Mouse (Mus musculus): ENCODE data around the gene Srrm3. TPM values are rescaled to one million over a fixed set of nuclear protein-coding genes. Genes with fewer than 3 reads are reported as not detected.

Gene Srrm3
- polyA plus RNA-seq, 2 experiments: 0.01 TPM; not detected in 1

DNA sequence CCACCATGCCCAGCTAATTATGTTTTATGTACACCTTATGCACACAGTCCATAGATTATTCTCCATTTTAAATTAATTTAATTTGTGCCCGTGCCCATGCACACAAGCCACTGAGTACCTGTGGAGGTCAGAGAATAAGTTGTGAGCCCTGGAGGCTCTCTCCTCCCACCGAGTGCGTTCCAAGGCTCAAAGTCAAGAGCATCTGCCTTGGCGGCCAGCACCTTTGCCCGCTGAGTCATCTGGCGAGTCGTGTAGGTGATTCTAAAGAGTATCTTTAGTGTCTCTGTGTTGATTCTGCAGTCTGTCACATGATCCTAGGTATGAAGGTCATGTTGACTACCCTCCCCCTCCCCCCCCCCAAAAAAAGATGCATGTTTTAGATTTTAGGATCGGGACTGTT lies 22.7 kb downstream of the Srrm3 start:
- no peaks in the 10 kb centered on the region for H3K9me3 ChIP-seq (ENCODE audit: control insufficient read depth, low read length)
- no peak overlapping the region for H3K4me3 ChIP-seq (ENCODE audit: insufficient read depth in 1 of 2, low read depth in 2 of 2, low read length in 2 of 2)
- H3K36me3 ChIP-seq (replicated peaks; ENCODE audit: control insufficient read depth, insufficient read depth, low read depth): no peaks in the 10 kb centered on the region
- no peaks in the 10 kb centered on the region for H3K4me1 ChIP-seq (replicated peaks; ENCODE audit: control insufficient read depth in 2 of 2, insufficient read depth in 2 of 2, low read length in 1 of 2)
- H3K27ac ChIP-seq: no peak overlapping the region
- ATAC-seq (ENCODE audit: insufficient read depth): no peak
- WGBS (ENCODE audit: insufficient replicate concordance): 64% methylated on average over 8 of the region's 8 CpGs
- no peak overlapping the region for H3K4me2 ChIP-seq (ENCODE audit: low read depth)
- peaks cover 3% of the 10 kb centered on the region; the same call in 1 of the 2 replicates for H3K27me3 ChIP-seq (ENCODE audit: control insufficient read depth, insufficient read depth, low read length)
- TF ChIP-seq CTCF (IDR thresholded peaks at IDR 0.05; ENCODE audit: low read depth) (no peak), EP300 (IDR thresholded peaks at IDR 0.05; ENCODE audit: low read depth) (no peak)
- H3K9ac ChIP-seq (replicated peaks): no peak overlapping the region
- DNase-seq (ENCODE audit: low read depth in 3 of 3, low spot score in 3 of 3): no peak

DNA sequence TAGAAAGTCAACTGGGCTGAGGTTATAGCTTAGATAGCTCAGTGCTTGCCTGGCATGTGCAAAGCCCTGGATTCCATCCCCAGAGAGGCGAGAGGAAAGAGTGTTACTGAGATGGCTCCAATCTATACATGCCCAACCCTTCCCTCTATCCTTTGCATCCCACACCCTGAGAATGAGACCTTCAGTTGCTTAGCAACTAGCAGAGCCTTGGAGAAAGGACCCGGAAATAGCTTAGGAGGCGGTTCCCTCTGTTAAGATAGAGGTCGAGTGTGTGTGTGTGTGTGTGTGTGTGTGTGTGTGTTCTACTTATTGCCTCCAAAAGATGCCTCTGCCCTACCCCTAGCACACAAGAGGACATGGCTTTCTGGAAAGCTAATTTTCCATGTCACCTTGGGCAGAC lies 26.0 kb downstream of the Srrm3 start:
- Histone ChIP-seq H3K4me2 (ENCODE audit: low read depth) (no peak overlapping the region), H3K27me3 (ENCODE audit: control insufficient read depth, insufficient read depth, low read length) (peaks cover 9% of the 10 kb centered on the region), H3K27ac (no peak overlapping the region), H3K9ac (replicated peaks) (no peak overlapping the region), H3K4me1 (replicated peaks; ENCODE audit: control insufficient read depth in 2 of 2, insufficient read depth in 2 of 2, low read length in 1 of 2) (no peaks in the 10 kb centered on the region; a peak in 1 of 4 replicates), H3K9me3 (ENCODE audit: control insufficient read depth, low read length) (no peaks in the 10 kb centered on the region), H3K4me3 (ENCODE audit: insufficient read depth in 1 of 2, low read depth in 2 of 2, low read length in 2 of 2) (no peak overlapping the region), H3K36me3 (replicated peaks; ENCODE audit: control insufficient read depth, insufficient read depth, low read depth) (no peaks in the 10 kb centered on the region)
- TF ChIP-seq EP300 (IDR thresholded peaks at IDR 0.05; ENCODE audit: low read depth) (no peak), CTCF (IDR thresholded peaks at IDR 0.05; ENCODE audit: low read depth) (no peak)
- 27% methylated on average over 4 of the region's 4 CpGs for WGBS (ENCODE audit: insufficient replicate concordance)
- no peak for ATAC-seq (ENCODE audit: insufficient read depth)
- DNase-seq (ENCODE audit: low read depth in 3 of 3, low spot score in 3 of 3): no peak

DNA sequence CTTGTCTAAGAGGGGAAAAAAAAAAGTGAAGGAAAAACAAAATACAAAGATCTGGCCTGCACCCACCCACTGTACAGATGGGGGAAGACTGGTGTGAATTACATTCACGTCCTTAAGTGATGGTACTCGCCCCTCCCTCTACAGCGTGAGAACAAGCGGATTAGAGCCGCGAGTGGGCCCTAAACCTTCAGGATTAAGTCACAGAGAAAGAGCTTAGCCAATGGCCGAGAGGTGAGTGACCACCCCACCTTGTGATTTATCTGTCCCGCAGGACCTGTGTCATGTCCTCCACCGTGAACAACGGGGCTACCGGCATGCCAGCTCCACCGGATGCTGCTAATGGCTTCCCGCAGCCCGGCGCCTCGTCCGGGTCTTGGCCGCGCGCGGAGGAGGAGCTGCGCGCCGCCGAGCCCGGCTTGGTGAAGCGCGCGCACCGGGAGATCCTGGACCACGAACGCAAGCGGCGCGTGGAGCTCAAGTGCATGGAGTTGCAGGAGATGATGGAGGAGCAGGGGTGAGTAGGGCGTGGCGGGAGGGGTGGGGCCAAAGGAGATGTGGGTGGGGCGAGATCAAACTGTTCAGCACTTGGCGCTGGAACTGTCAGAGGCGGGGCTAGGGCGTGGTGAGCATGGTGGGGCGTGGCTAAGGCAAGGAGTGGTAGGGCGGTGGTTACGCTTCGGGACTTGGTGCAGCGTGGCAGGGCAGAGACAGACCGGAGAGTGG lies 28.2 kb downstream of the Srrm3 start:
- Histone ChIP-seq H3K4me3 (ENCODE audit: insufficient read depth in 1 of 2, low read depth in 2 of 2, low read length in 2 of 2) (peak overlapping the region in 1 of 2 experiments; percentile 12; a peak in 1 of 4 replicates), H3K9me3 (ENCODE audit: control insufficient read depth, low read length) (no peaks in the 10 kb centered on the region), H3K36me3 (replicated peaks; ENCODE audit: control insufficient read depth, insufficient read depth, low read depth) (no peaks in the 10 kb centered on the region), H3K27me3 (ENCODE audit: control insufficient read depth, insufficient read depth, low read length) (peaks cover 9% of the 10 kb centered on the region), H3K4me1 (replicated peaks; ENCODE audit: control insufficient read depth in 2 of 2, insufficient read depth in 2 of 2, low read length in 1 of 2) (no peaks in the 10 kb centered on the region; a peak in 1 of 4 replicates), H3K4me2 (ENCODE audit: low read depth) (peak overlapping the region; percentile 54), H3K9ac (replicated peaks) (no peak overlapping the region), H3K27ac (no peak overlapping the region)
- TF ChIP-seq EP300 (IDR thresholded peaks at IDR 0.05; ENCODE audit: low read depth) (no peak), CTCF (IDR thresholded peaks at IDR 0.05; ENCODE audit: low read depth) (no peak)
- 2% methylated on average over 47 of the region's 47 CpGs for WGBS (ENCODE audit: insufficient replicate concordance)
- DNase-seq (ENCODE audit: low read depth in 3 of 3, low spot score in 3 of 3): peak; percentile 55 to 65 (median 62)
- peak; percentile 83 for ATAC-seq (ENCODE audit: insufficient read depth)

DNA sequence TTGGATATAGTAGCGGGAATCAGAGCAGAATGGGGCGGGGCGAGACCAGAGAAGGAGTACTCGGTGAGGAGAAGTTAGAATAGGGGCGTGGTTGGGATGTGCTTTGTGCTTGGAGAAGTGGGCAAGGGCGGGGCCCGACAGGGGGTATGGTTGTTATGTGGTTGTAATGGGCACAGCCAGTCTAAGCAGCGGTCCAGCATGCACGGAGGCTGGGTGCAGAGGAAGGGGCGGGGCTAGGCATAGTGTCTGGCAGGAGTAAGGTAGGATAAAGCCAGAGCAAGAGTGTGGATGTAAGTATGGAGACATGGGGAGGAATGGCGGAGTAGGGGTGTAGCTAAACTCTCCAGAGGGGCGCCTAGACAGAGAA lies 28.8 kb downstream of the Srrm3 start:
- ATAC-seq (ENCODE audit: insufficient read depth) (peak; percentile 51; the same call in 1 of the 2 replicates), DNase-seq (ENCODE audit: low read depth in 3 of 3, low spot score in 3 of 3) (no peak)
- H3K27me3 ChIP-seq (ENCODE audit: control insufficient read depth, insufficient read depth, low read length): peaks cover 9% of the 10 kb centered on the region
- H3K36me3 ChIP-seq (replicated peaks; ENCODE audit: control insufficient read depth, insufficient read depth, low read depth): no peaks in the 10 kb centered on the region
- no peaks in the 10 kb centered on the region for H3K9me3 ChIP-seq (ENCODE audit: control insufficient read depth, low read length)
- H3K9ac ChIP-seq (replicated peaks): no peak overlapping the region
- H3K4me3 ChIP-seq (ENCODE audit: insufficient read depth in 1 of 2, low read depth in 2 of 2, low read length in 2 of 2): no peak overlapping the region
- no peaks in the 10 kb centered on the region; a peak in 1 of 4 replicates for H3K4me1 ChIP-seq (replicated peaks; ENCODE audit: control insufficient read depth in 2 of 2, insufficient read depth in 2 of 2, low read length in 1 of 2)
- H3K4me2 ChIP-seq (ENCODE audit: low read depth): peak overlapping the region; percentile 54
- TF ChIP-seq CTCF (IDR thresholded peaks at IDR 0.05; ENCODE audit: low read depth) (no peak), EP300 (IDR thresholded peaks at IDR 0.05; ENCODE audit: low read depth) (no peak)
- no peak overlapping the region for H3K27ac ChIP-seq
- WGBS (ENCODE audit: insufficient replicate concordance): 4% methylated on average over 12 of the region's 12 CpGs

DNA sequence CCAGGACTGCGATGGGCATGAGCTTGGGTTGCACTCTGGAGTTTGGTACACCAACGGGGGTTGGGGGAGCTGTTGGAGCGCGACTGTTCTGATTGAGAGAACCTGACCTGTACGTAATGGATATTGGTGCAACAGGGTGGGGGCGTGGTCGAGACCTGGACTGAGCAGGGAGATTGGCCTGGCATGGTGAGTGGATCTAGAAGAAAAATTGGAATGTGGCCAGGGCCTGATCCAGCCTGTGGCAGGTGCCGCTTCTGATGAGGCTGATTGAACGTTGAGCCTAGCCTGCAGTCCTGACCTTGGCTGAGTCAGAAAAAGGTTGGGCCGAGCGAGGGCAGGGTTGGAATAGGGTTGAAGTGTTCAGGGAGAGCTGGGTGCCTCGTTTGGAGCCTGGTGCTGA lies 29.3 kb downstream of the Srrm3 start:
- no peak overlapping the region for H3K27ac ChIP-seq
- H3K4me3 ChIP-seq (ENCODE audit: insufficient read depth in 1 of 2, low read depth in 2 of 2, low read length in 2 of 2): no peak overlapping the region
- no peaks in the 10 kb centered on the region for H3K9me3 ChIP-seq (ENCODE audit: control insufficient read depth, low read length)
- WGBS (ENCODE audit: insufficient replicate concordance): 28% methylated on average over 12 of the region's 12 CpGs
- ATAC-seq (ENCODE audit: insufficient read depth) (no peak), DNase-seq (ENCODE audit: low read depth in 3 of 3, low spot score in 3 of 3) (no peak)
- H3K4me2 ChIP-seq (ENCODE audit: low read depth): no peak overlapping the region
- H3K4me1 ChIP-seq (replicated peaks; ENCODE audit: control insufficient read depth in 2 of 2, insufficient read depth in 2 of 2, low read length in 1 of 2): no peaks in the 10 kb centered on the region; a peak in 1 of 4 replicates
- TF ChIP-seq CTCF (IDR thresholded peaks at IDR 0.05; ENCODE audit: low read depth) (no peak), EP300 (IDR thresholded peaks at IDR 0.05; ENCODE audit: low read depth) (no peak)
- H3K27me3 ChIP-seq (ENCODE audit: control insufficient read depth, insufficient read depth, low read length): peaks cover 9% of the 10 kb centered on the region
- no peak overlapping the region for H3K9ac ChIP-seq (replicated peaks)
- no peaks in the 10 kb centered on the region for H3K36me3 ChIP-seq (replicated peaks; ENCODE audit: control insufficient read depth, insufficient read depth, low read depth)
